In genomic region chr13:77868314-77868713, GRCm38 (mm10) we compare ENCODE assay signal across 17 mouse cellular contexts.
DNase-seq lines count a peak whose midpoint lies in the region; ATAC-seq and TF ChIP-seq lines count a peak whose summit lies in the region.
"Had no signal": no experiment of that assay in that cellular context is flagged by ENCODE, and none has a peak within 500 bp of the region (broad histone marks: within the 10 kb centered on the region; RNA-seq: fewer than 3 reads in every experiment).

No protein-coding gene starts in this region.

- intact Hi-C loops in gastrocnemius, postnatal 36 days (cut with DNase I) = loop anchor here (10.0 kb wide), 1 partner anchor 316 kb away; no protein-coding TSS in a partner anchor

- H3K9ac ChIP-seq in embryonic facial prominence, embryonic 11.5 days (replicated peaks; ENCODE audit: low read length) = no peak overlapping the region
- H3K9ac ChIP-seq in forebrain, embryonic 13.5 days = no peak overlapping the region
- H3K9ac ChIP-seq in midbrain, embryonic 15.5 days = no peak overlapping the region
- H3K9ac ChIP-seq: liver, embryonic 15.5 days; neural tube, embryonic 12.5 days had no signal

- H3K27me3 ChIP-seq in embryonic facial prominence, embryonic 11.5 days (ENCODE audit: control insufficient read depth, insufficient read depth, low read length) = no peaks in the 10 kb centered on the region
- no peaks in the 10 kb centered on the region for H3K27me3 ChIP-seq in embryonic facial prominence, embryonic 10.5 days (replicated peaks; ENCODE audit: low read depth, poor library complexity, severe bottlenecking)
- no peaks in the 10 kb centered on the region for H3K27me3 ChIP-seq in forebrain, embryonic 13.5 days
- H3K27me3 ChIP-seq in midbrain, embryonic 15.5 days (replicated peaks) = no peaks in the 10 kb centered on the region
- H3K27me3 ChIP-seq: liver, embryonic 15.5 days; neural tube, embryonic 12.5 days had no signal

- H3K36me3 ChIP-seq in embryonic facial prominence, embryonic 11.5 days (replicated peaks; ENCODE audit: control insufficient read depth, insufficient read depth, low read depth, low read length) = no peaks in the 10 kb centered on the region
- no peaks in the 10 kb centered on the region for H3K36me3 ChIP-seq in embryonic facial prominence, embryonic 10.5 days (replicated peaks)
- no peaks in the 10 kb centered on the region for H3K36me3 ChIP-seq in forebrain, embryonic 13.5 days (ENCODE audit: poor library complexity, severe bottlenecking)
- H3K36me3 ChIP-seq in midbrain, embryonic 15.5 days (replicated peaks) = no peaks in the 10 kb centered on the region
- H3K36me3 ChIP-seq: liver, embryonic 15.5 days; neural tube, embryonic 12.5 days had no signal

- no peak overlapping the region for H3K4me3 ChIP-seq in embryonic facial prominence, embryonic 11.5 days (ENCODE audit: low read depth, low read length)
- H3K4me3 ChIP-seq in embryonic facial prominence, embryonic 10.5 days = no peak overlapping the region
- H3K4me3 ChIP-seq in forebrain, embryonic 13.5 days = no peak overlapping the region
- H3K4me3 ChIP-seq in midbrain, embryonic 15.5 days = no peak overlapping the region
- H3K4me3 ChIP-seq: liver, embryonic 15.5 days; neural tube, embryonic 12.5 days had no signal

- H3K4me2 ChIP-seq in embryonic facial prominence, embryonic 11.5 days (ENCODE audit: low read depth, low read length) = no peak overlapping the region
- H3K4me2 ChIP-seq in forebrain, embryonic 13.5 days = no peak overlapping the region
- H3K4me2 ChIP-seq in midbrain, embryonic 15.5 days = no peak overlapping the region
- H3K4me2 ChIP-seq: liver, embryonic 15.5 days; neural tube, embryonic 12.5 days had no signal

- H3K27ac ChIP-seq in embryonic facial prominence, embryonic 11.5 days (replicated peaks; ENCODE audit: low read depth, low read length) = no peak overlapping the region
- H3K27ac ChIP-seq in embryonic facial prominence, embryonic 10.5 days (replicated peaks) = no peak overlapping the region
- 0 out of 2 replicates have a peak overlapping the region, but pooled peaks have one; percentile 40 for H3K27ac ChIP-seq in forebrain, embryonic 13.5 days
- H3K27ac ChIP-seq in midbrain, embryonic 15.5 days = no peak overlapping the region
- H3K27ac ChIP-seq: kidney, postnatal 0 days; liver, embryonic 15.5 days; macrophage; neural tube, embryonic 12.5 days had no signal

- 44% methylated on average over 2 of the region's 2 CpGs for WGBS in embryonic facial prominence, embryonic 11.5 days
- 52% methylated on average over 2 of the region's 2 CpGs for WGBS in embryonic facial prominence, embryonic 10.5 days
- WGBS in forebrain, embryonic 13.5 days = 32% methylated on average over 2 of the region's 2 CpGs
- WGBS in midbrain, embryonic 15.5 days = 23% methylated on average over 2 of the region's 2 CpGs

- H3K9me3 ChIP-seq in embryonic facial prominence, embryonic 11.5 days (replicated peaks; ENCODE audit: control insufficient read depth, low read length) = no peaks in the 10 kb centered on the region
- no peaks in the 10 kb centered on the region for H3K9me3 ChIP-seq in embryonic facial prominence, embryonic 10.5 days
- H3K9me3 ChIP-seq in forebrain, embryonic 13.5 days (replicated peaks) = no peaks in the 10 kb centered on the region
- H3K9me3 ChIP-seq in midbrain, embryonic 15.5 days = no peaks in the 10 kb centered on the region
- H3K9me3 ChIP-seq: liver, embryonic 15.5 days; neural tube, embryonic 12.5 days had no signal

- no peak for DNase-seq in embryonic facial prominence, embryonic 11.5 days (ENCODE audit: low spot score)
- DNase-seq in embryonic facial prominence, embryonic 10.5 days (ENCODE audit: low spot score) = no peak
- peak; percentile 77 for DNase-seq in brain, embryonic 14.5 days (ENCODE audit: low read depth)
- DNase-seq in gastrocnemius, postnatal 36 days = no peak
- DNase-seq in thymus, postnatal 10 days (ENCODE audit: low spot score in 2 of 2) = no peak
- no peak for DNase-seq in spleen, postnatal 36 days (ENCODE audit: low spot score in 2 of 2)
- DNase-seq: adrenal gland, adult 2 months; cerebellum, adult 8-10 months; heart, postnatal 36 days; kidney, adult 11 months; layer of hippocampus, postnatal 36 days had no signal

- TF ChIP-seq POLR2A in brain, embryonic 14.5 days (IDR thresholded peaks at IDR 0.05; ENCODE audit: borderline replicate concordance, extremely low read depth, insufficient read depth, insufficient read length, poor library complexity, severe bottlenecking) = no peak

- no peaks in the 10 kb centered on the region for H3K4me1 ChIP-seq in embryonic facial prominence, embryonic 11.5 days (ENCODE audit: control insufficient read depth, insufficient read depth, low read length)
- H3K4me1 ChIP-seq in embryonic facial prominence, embryonic 10.5 days = 0 out of 2 replicates have a peak, but pooled peaks cover 2% of the 10 kb centered on the region
- H3K4me1 ChIP-seq in forebrain, embryonic 13.5 days = 0 out of 2 replicates have a peak, but pooled peaks cover 2% of the 10 kb centered on the region
- no peaks in the 10 kb centered on the region for H3K4me1 ChIP-seq in midbrain, embryonic 15.5 days
- H3K4me1 ChIP-seq: liver, embryonic 15.5 days; neural tube, embryonic 12.5 days had no signal

- no peak for TF ChIP-seq CTCF in brain, embryonic 14.5 days (IDR thresholded peaks at IDR 0.05; ENCODE audit: borderline replicate concordance, extremely low read depth, insufficient read depth, insufficient read length)

- ATAC-seq in embryonic facial prominence, embryonic 11.5 days (replicated peaks; ENCODE audit: insufficient number of reproducible peaks, low FRiP score, low TSS enrichment, low read depth) = 0 out of 2 replicates have a peak, but pooled peaks have one; percentile 39
- ATAC-seq in forebrain, embryonic 13.5 days = peak; percentile 72; the same call in 1 of the 2 replicates
- ATAC-seq in midbrain, embryonic 15.5 days (replicated peaks) = peak; percentile 56
